Mouse (Mus musculus) brain, adult 2 months (tissue): ENCODE results near the gene Slc1a4.

Source experiments
- DNase-seq: peaks from one replicate; pipeline ENCODE4 v3.0.0; 2011; ENCODE audit warnings: low read depth, low spot score

The Slc1a4 gene

GRCm38 (mm10) chr11:20253088-20253487, 79.4 kb downstream of the Slc1a4 start:
- DNase-seq: peak; percentile 33
